Mouse (Mus musculus) urinary bladder, adult 18-20 months (tissue): ENCODE measurements around the gene Ceacam18.
"Not testable (repeated sequence)": the region's sequence is repeated elsewhere in the genome, so short reads cannot be mapped to it uniquely, and the experiment has no call there.

Experiments
- DNase-seq, 2 experiments: peaks; one replicate each; pipeline ENCODE4 v3.0.0; 2022; ENCODE audit warnings: low spot score in 2 of 2, mixed read lengths in 2 of 2

Ceacam18 gene

DNA sequence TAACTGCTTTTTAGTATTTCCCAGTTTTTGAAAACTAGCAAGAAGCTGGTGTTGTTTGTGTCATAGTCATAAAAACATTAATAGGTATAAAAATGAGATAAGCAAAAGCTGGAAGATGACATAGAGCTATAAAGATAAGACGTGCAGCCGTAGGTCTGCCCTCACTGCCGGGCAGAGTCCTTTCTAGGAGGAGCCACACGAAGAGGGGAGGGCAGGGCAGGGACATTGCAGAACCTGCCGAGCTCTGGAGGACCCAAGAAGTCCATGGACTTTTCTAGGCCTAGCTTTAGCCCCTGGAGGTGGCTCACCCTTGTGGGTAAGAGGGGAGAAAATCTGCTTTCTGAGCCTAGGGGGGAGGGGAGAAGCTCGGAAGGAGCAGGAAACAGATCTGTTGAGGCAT lies at the start of gene Ceacam18:
Gene Ceacam18 (plus strand): TSS at position 208 of the 400 bp plus-strand sequence.
- DNase-seq, result no peak

DNA sequence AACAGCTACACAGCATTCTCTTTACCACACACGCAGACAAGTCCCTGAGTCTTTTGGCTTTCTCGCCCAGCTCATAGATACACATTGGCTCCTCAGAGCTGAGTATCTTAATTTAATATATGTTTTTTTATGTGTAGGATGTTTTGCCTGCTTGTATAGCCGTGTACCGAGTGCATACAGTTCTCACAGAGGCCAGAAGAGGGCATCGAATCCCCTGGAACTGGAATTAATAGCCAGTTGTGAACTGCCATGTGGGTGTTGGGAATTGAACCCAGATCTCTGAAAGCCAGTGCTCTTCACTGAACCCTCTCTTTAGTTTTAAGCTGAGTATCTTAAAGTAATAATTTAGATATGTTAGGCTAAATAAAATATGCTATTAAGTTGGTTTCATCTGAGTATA lies 49.7 kb upstream of the Ceacam18 start:
- no peak for DNase-seq

DNA sequence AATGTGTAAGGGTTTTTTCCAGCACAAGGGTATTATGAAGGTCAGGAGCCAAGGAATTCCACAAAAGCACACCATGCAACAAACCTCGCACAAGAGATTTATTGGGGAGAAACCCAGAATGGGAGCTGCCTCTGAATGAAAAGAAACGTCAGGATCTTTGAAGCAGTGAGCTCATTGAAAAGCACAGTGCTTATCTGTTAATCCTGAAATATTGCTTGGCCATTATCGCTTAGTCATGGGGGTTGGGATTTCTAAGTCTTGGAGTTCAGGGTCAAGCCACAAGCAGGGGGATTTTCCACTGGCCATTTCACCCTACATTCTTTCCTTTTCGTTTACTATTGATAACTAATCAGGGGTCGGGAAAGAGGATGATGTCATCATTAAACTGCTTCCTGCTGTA lies 32.6 kb upstream of the Ceacam18 start:
- no peak for DNase-seq

DNA sequence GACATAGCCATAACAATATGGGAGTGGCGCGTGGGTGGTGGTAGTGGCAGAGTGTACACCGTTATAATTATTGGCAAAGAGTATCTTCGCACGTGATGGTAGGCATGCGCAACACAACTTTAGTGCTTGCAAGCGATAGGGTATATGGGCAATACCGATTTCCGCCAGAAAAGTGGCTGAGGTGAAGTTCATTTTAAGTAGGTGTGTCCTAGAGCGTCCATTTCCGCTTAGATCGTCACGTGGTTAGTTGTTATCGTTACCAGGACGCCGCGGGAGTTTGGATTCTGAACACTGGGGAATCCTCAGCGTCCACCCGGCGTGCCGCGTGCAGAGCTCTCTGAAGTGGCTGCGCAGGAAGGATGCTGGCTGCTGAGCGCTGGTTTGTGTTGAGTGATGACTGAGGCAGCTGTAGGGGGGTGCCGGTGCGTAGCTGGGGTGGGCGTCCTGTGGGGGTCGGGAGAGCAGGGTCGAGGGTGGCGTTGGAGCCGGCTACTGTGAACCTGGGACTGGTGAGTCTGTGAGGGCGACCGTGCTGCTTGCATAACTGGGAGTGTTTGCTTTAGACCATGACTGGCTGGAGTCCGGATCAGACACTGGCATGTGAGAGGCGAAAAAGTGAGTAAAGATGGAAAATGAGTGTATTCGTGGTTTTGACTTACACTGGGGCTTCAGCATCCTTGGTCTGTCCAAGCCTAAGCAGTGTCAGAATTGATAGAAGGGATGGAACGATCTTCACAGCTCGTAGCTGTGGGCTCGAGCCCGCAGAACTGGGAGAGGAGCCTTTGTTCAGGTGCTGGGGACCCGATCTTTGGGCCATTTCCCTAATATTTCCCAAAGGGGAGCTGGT lies 27.4 kb upstream of the Ceacam18 start, which contains the start of gene Zfp819:
Gene Zfp819 (plus strand): TSS at position 274 of the 847 bp plus-strand sequence.
- peak; percentile 3 to 16 for DNase-seq

DNA sequence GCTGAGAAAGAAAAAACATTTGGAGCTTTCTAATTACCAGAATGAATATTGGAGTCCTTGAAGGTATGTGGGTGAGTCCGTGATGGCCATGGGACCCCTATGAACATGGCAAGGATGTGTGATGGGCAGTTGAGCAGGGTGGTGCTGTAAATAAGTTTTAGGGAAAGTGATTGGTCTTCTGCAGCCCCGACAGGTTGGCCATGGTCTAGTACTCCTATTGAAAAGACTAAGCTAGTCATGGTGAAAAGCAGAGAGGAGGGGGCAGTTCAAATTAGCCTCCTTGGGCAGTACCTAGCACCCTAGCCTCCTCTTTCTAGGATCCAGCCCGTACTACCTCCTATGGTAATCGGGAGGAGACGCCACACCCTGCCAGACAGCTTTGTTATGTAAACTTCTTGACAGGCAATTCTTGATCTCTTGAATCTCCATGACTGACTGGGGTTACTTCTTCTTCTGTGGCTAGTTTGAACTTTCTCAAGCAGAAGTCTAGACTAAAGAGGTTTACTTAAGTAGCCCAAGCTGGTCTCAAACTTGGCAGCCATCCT lies 26.7 kb upstream of the Ceacam18 start:
- no peak for DNase-seq

DNA sequence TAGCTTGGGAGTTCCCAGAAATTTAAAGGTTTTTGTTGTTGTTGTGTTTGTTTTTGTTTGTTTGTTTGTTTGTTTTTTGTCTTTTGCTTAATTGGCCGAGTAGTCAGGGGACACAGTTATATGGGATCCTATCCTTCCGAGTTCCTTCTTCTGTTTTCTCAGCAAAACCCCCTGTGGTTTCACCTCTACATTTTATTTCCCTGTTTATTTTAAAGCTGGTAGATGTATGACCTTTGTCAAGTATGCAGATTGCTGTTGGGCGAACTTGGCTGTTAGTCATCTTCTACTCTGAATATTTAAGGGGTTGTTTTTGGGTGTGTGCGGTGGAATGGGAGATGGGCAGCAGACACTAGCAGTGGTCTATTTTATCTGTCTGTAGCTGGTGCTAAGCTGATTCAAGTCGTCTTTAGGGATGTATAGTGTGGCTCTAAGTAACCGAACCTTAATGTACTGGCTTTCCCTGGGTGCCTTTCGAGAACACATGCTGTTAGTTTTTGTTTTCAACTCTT lies 26.1 kb upstream of the Ceacam18 start:
- no peak for DNase-seq

DNA sequence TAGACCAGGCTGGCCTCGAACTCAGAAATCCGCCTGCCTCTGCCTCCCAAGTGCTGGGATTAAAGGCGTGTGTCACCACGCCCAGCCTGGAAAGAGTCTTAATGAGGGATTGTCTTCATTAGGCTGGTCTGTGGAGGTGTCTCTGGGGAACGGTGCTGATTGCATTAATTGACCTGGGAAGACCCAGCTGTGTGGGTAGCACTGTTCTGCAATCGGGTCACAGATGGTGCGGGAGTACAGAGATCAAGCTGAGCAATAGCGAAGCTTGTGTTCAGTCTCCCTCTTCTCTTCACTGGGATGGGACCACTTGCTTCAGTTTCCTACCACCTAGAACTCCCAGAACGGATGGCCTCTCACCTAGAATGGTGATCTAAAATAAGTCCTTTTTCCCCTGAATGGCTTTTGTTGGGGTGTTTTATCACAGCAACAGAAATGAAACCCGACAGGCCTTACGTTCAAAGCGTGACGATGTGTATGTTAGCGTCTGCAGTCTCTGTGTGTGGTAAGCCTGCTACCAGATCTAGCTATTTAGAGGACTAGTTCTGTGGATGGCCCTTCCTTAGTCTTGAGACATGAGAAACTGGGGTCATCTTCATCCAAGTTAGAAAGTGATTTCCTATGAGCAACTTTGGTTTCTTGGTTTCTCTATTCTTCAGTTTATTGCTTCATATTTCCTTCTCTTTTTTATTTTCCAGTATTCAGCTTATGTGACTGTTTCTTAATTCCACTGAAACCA lies 20.5 kb upstream of the Ceacam18 start:
- no peak for DNase-seq

DNA sequence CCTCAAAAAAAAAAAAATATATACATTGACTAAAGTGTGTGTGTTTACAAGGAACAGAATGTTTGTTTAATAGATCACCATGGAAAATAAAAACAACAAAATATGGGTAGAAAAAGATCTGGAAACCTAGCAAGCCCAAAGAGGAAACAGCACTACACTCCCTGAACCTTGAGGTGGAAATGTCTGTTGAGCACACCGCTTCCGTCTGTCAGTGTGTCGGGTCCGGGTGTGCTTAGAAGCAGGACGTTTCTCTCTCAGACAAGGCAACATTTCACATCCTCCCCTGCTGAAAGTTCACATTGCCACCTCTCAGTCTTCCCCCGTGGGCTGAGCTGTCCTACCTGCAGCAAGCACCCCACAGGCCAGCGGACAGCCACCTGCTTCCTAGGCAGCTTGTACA lies 11.6 kb upstream of the Ceacam18 start:
- DNase-seq, result no peak

DNA sequence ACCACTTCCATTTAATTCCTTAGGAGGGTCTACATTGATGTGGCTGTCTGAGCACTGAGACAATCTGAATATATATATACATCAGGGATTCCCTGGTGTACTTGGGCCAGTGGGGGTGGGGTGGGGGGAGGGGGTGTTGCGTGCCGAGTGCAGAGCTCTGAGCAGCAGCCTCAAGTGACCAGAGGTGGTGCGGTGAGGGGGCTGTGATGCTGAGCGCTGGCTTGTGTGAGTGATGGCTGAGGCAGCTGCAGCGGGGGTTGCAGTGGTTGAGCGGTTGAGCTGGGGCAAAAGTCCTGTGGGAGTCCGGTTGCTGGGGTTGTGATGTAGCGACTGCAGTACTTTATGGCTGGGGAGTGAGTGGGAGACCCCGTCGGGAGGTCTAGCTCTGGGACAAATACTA lies 10.7 kb upstream of the Ceacam18 start:
- DNase-seq, result no peak

DNA sequence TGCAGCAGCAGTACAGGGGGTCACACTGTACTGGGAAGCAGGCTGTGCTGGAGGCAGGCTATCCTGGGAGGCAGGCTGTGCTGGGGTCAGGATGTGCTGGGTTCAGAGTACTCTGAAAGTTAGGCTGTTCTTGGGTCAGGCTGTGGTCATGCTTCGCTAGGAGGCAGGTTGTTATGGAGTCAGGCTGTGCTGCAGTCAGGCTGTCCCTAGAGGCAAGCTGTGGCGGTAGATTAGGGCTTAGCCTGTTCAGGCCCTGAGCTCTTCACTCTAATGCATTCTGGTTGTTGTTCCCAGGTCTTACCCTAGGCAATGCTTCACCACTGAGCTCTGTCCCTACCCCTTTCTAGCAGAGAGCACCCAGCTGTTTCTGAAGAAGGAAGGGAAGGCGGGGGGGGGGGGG lies 9.4 kb upstream of the Ceacam18 start:
- no peak for DNase-seq

DNA sequence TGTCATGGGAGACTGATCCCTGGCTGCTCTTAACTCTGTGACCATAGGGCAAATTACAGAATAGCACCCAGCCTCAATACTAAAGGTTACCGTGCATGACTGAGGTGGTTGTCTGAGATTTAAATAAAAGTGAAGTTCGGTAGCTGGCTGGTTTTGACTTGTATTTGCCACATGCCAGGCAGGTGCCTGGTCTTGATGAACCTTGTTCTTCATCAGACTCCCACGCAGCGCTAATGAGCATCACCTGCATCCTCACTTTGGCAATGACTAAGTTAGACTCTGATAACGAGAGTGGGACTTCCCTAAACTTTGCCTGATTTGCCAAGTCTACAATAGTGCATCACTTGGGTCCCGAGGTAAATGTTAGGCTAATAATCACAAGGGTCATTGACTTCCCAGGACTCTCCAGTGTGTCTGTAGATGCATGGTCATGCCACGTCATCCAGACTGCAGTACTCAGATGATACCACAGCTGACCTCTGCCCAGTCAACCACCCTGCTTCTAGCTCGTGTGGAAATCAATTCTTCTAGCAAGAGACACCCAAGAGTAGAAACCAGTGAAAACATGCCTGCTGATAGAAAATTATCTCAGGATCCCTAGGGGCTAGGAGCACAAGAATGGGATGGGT lies 8.6 kb upstream of the Ceacam18 start:
- no peak for DNase-seq

DNA sequence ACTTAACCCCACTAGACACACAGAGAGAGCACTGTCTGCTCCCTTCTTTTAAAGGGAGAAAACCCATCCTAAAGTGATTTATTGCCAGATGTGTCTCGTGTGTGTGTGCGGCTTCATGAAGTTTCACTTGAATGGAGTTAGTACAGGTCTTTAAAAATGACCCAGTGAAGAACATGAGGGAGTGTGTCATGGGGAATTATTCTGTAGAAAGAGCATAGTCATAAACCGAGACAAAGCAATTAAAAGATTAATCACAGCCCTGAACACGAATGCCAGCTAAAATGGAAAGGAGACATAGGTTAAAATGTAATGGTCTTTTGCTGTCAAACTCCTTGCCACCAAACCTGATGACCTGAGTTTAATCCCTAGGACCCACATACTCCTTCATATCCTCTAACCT lies 567 bp upstream of the Ceacam18 start:
- no peak for DNase-seq

DNA sequence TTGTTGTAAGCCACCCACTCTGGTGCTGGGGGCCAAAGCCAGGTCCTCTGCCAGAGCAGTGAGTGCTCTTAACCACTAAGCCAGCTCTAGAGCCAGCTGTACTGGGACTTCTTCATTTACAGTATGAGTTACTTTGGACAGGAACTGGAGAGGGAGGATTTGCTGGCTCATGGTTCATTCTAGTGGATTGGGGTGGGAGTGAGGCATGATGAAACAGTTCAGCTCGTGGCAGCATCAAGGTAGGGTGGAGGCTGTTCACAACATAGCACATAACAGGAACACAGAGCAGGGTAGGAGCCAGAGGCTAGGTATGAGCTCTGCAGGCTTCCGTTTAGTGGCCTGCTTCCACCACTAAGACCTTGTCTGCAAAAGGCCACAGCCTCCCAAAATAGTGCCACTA lies 1.7 kb downstream of the Ceacam18 start:
- DNase-seq, result no peak

DNA sequence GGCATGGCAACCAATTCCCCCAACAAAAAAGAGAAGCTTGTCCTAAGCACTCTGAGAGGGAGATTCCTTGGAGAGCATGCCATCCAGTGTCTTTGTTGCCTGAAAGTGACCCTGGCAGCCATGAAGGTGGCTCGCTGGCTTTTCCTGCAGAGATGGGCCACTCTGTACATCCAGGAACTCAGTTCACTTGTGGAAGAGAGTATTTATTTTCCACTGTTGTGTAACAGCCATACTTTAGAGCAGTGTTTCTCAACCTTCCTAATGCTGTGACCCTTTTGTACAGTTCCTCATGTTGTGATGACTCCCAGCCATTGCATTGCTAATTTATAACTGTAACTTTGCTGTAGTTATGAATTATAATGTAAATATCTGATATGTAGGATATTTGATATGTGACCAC lies 2.6 kb downstream of the Ceacam18 start:
- DNase-seq, result no peak

DNA sequence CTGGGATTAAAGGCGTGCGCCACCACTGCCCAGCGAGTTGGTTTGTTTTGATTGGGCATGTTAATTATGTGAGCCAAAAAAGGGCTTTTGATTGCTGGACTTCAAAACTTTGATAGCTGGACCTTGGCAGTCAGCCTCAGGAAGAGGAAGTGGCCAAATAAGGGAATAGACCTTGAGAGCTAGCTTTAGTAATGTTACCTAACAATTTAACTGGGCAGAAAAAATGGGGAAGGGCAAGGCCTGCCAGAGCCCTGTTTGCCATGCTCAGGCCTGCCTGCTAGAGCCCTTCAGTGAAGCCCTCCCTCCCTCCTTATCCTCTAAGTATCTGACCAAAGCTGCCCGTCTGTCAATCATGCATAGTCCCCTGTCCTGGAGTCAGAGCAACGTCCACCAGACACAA lies 8.1 kb downstream of the Ceacam18 start:
- no peak for DNase-seq

DNA sequence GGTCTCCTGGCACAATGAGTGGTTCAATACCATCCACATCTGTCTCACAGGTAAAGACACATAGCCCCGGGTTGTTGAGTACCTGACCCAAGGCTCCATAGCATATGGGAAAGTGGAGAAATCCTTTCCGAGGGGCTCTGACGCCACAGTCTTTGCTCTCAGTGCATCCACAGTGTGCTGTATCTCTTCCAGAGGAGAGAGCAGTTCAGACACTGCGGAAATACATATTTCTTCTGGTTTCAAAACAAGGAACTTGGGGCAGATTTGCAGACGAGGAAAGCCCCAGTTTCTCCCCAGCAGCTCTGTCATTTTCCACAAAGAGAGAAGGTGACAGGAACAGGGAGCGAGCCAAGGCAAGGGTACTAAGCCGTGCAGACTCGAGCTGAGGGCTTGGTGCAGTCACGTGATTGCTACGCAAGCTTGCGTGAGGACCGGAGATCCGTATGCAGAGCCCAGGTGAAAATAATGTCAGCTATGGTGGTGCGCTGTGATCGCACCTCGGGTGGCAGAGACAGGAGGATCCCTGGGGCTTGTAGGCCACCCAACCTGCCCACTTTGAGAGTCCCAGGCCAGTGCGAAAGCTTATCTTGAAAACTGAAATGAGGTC lies 8.6 kb downstream of the Ceacam18 start:
- no peak for DNase-seq

DNA sequence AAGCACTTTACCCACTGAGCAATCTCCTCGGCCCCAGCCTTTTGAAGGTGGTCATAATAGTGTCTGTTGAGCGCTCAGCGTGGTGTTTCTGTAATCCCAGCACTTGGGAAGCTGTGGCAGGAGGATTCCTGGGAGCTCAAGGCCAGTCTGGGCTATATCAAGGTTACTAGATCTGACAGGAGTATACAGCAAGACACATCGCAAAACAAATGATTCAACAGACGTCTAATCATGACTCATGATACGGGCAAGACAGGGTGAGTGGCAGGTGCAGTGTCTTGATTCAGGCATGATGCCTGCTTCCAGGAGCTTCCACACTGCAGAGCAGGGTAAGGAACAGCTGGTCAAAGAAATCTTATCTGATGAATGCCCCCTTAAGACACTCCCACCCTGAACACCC lies 18.2 kb downstream of the Ceacam18 start:
- no peak for DNase-seq

DNA sequence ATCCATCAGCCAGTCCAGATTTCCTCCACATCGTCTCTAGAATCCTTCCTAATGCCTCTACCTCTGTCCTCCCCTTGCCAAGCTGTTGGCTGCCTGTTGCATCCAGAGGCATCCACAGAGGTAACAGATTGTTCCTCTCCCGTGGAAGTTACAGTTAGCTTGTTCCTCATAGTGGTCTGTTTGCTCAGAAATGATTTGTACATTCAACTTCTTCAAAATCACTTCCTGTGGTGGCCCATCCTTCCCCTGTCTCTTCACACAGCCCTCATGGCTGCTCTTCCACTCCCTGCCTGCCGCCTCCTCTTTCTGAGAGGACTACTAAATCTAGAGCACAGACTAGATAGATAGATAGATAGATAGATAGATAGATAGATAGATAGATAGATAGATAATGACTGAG lies 20.0 kb downstream of the Ceacam18 start:
- no peak for DNase-seq

DNA sequence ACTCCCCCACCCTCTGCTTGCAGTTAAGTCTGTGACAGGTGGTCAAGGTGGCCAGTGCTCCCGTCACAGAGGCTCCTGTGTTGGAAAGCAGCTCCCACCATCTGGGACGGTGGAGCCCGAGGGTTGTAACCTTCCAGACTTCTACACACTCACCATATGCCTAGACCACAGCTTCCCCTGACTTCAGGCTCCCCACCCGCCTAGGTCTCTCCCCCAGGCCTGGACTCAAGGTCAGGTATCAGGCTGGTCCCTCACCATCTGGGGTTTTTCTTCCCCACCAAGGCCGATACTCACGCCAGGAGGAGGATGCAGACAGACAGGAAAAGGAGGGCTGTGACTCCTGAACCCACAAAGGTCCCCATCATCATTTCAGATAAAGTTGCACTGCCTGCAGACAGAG lies 21.7 kb downstream of the Ceacam18 start:
- no peak for DNase-seq

DNA sequence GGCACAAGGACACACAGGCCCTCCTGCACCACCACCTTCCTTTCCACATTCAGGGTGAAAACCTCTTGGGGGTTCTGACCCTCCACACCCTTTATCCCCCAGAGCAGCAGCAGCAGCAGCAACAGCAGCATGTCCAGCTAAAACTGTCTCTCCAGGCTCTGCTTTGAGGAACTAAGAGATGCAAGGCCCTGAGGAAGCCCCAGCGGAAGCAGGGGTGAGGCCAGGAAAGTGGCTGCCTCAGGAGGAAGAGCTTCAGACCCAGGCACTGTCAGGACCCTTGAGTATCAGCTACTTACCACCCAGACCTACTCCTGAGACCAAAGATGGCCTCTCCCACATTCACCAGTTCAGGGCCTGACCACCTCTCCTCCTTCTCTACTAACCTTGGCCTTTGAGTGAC lies 25.5 kb downstream of the Ceacam18 start, which contains the start of gene Siglece:
Gene Siglece (minus strand): TSS at position 160 of the 400 bp plus-strand sequence.
- no peak for DNase-seq

DNA sequence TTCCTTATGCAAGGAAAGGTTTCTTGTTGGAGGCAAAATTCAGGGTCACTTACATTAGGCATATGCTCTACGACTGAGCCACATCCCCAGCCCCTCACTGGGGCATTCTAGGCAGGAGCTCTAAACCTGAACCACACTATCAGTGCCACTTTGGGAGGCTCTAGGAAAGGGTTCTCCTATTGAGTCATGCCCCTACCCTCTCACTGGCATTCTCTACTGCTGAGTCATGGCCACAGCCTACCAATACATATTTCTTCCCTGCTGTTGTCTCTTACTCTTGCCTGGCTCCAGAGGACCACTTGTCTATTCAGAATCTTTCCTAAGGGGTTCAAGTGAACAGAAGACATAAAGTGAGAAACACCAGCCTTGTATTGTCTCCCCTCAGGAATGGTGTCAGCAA lies 28.3 kb downstream of the Ceacam18 start:
- no peak for DNase-seq

DNA sequence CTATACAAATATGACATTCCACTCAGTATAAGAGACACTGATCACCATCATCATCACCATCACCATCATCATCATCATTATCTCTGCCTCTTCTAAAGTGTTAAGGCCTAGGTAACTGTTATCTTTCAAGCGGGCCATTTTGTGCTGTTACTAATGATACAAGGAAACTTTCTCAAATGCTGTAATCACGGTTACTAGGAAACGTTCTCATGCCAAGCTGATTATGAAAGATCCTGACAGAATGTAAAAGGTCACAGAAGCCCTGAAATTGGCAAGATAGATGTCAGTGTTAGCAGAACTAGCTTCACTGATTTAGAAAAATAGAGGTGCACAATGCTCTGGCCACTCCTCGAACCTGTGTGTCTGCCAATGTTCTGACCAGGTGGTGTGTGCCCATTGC lies 32.7 kb downstream of the Ceacam18 start:
- DNase-seq, result not testable (repeated sequence)
